Mouse (Mus musculus): ENCODE data around the gene Jade2. TPM values are rescaled to one million over a fixed set of nuclear protein-coding genes. Genes with fewer than 3 reads are reported as not detected.

Jade2 gene
- polyA plus RNA-seq, 1 experiment from 2014 or later, result 1.3 TPM

DNA sequence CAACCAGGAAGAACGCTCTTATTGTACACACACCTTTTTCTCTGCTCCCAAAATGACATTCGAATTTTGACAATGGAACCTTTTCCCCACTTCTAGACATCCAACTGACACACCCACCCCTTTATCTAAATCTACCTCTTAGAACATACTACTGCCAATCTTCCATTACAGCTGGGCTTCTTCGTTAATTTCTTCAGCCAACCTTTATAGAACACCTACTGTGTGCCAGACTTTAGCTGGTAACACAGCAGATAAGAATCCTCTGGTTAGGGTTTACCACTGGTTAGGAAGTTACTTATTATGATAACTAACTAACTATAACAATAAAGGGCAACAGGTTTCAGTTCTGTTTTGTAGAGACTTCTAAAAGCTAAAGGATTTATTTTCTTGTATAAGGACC is 9.1 kb downstream of the Jade2 start:
- WGBS, result 72% methylated on average over 3 of the region's 3 CpGs

DNA sequence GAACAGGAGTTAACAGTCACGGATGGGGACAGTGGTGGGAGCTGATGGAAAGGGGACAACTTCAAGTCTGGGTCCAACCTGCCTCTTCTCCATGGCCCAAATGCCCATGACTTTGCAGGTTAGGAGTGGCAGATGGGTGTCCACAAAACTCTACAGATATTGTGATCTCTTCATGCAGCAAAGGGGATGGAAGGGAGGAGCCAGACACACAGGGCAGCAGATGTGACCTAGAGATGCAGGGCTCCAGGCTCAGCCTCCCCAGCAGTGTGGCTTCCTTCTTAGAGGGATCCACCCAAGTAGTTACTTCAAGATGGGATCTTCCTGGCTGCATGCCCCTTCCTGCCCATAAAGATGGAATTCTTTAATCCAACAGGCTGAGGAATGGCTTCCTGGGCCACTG is 9.6 kb downstream of the Jade2 start:
- Histone ChIP-seq H3K4me2 (replicated peaks; ENCODE audit: low read depth) (no peak overlapping the region), H3K27ac (replicated peaks) (no peak overlapping the region), H3K27me3 (ENCODE audit: control insufficient read depth, insufficient read depth, low read length) (no peaks in the 10 kb centered on the region), H3K4me1 (replicated peaks; ENCODE audit: control insufficient read depth, insufficient read depth) (no peaks in the 10 kb centered on the region), H3K9ac (ENCODE audit: low read length) (no peak overlapping the region), H3K9me3 (ENCODE audit: control insufficient read depth, low read length) (no peaks in the 10 kb centered on the region), H3K36me3 (ENCODE audit: control insufficient read depth, insufficient read depth, low read length) (peaks cover 8% of the 10 kb centered on the region; the same call in 1 of the 2 replicates), H3K4me3 (ENCODE audit: low read depth, low read length) (no peak overlapping the region)
- no peak for DNase-seq (ENCODE audit: low spot score)
- ATAC-seq (ENCODE audit: low FRiP score, low TSS enrichment), result no peak
- TF ChIP-seq CTCF (IDR thresholded peaks at IDR 0.05; ENCODE audit: low read depth), result no peak
- WGBS, result 91% methylated on average over 1 of the region's 1 CpGs

More for the DNA sequence above, 9.1 kb downstream of the Jade2 start:
- Histone ChIP-seq H3K4me3 (ENCODE audit: low read depth, low read length) (no peak overlapping the region), H3K4me1 (replicated peaks; ENCODE audit: control insufficient read depth, insufficient read depth) (no peaks in the 10 kb centered on the region), H3K27me3 (ENCODE audit: control insufficient read depth, insufficient read depth, low read length) (no peaks in the 10 kb centered on the region), H3K27ac (replicated peaks) (no peak overlapping the region), H3K9ac (ENCODE audit: low read length) (no peak overlapping the region), H3K9me3 (ENCODE audit: control insufficient read depth, low read length) (no peaks in the 10 kb centered on the region), H3K36me3 (ENCODE audit: control insufficient read depth, insufficient read depth, low read length) (peaks cover 8% of the 10 kb centered on the region; the same call in 1 of the 2 replicates), H3K4me2 (replicated peaks; ENCODE audit: low read depth) (no peak overlapping the region)
- TF ChIP-seq CTCF (IDR thresholded peaks at IDR 0.05; ENCODE audit: low read depth), result no peak
- TF ChIP-seq EP300 (optimal IDR thresholded peaks at IDR 0.05), result no peak
- DNase-seq (ENCODE audit: low spot score), result no peak
- no peak for ATAC-seq (ENCODE audit: low FRiP score, low TSS enrichment)

- no peak for TF ChIP-seq CTCF (IDR thresholded peaks at IDR 0.05; ENCODE audit: low read depth)
- no peak for TF ChIP-seq EP300 (optimal IDR thresholded peaks at IDR 0.05)
- WGBS, result 89% methylated on average over 16 of the region's 16 CpGs
- no peak for ATAC-seq (ENCODE audit: low FRiP score, low TSS enrichment)
Observed at GRCm38 (mm10) chr11:51845981-51846883, 11.2 kb downstream of the Jade2 start.

GRCm38 (mm10) chr11:51844529-51845098 is 12.8 kb downstream of the Jade2 start:
- H3K27ac ChIP-seq (replicated peaks), result no peak overlapping the region
- no peak overlapping the region for H3K4me2 ChIP-seq (replicated peaks; ENCODE audit: low read depth)
- no peak for TF ChIP-seq EP300 (optimal IDR thresholded peaks at IDR 0.05)
- no peak for TF ChIP-seq CTCF (IDR thresholded peaks at IDR 0.05; ENCODE audit: low read depth)
- WGBS, result 46% methylated on average over 10 of the region's 10 CpGs
- ATAC-seq (ENCODE audit: low FRiP score, low TSS enrichment) (no peak), DNase-seq (ENCODE audit: low spot score) (no peak)
- no peaks in the 10 kb centered on the region for H3K27me3 ChIP-seq (ENCODE audit: control insufficient read depth, insufficient read depth, low read length)
- no peaks in the 10 kb centered on the region for H3K4me1 ChIP-seq (replicated peaks; ENCODE audit: control insufficient read depth, insufficient read depth)
- peaks cover 8% of the 10 kb centered on the region; the same call in 1 of the 2 replicates for H3K36me3 ChIP-seq (ENCODE audit: control insufficient read depth, insufficient read depth, low read length)
- no peak overlapping the region for H3K4me3 ChIP-seq (ENCODE audit: low read depth, low read length)
- H3K9me3 ChIP-seq (ENCODE audit: control insufficient read depth, low read length), result no peaks in the 10 kb centered on the region
- no peak overlapping the region for H3K9ac ChIP-seq (ENCODE audit: low read length)

More at GRCm38 (mm10) chr11:51845981-51846883, 11.2 kb downstream of the Jade2 start:
- H3K27me3 ChIP-seq (ENCODE audit: control insufficient read depth, insufficient read depth, low read length), result no peaks in the 10 kb centered on the region
- no peak overlapping the region for H3K4me3 ChIP-seq (ENCODE audit: low read depth, low read length)
- H3K36me3 ChIP-seq (ENCODE audit: control insufficient read depth, insufficient read depth, low read length), result peaks cover 8% of the 10 kb centered on the region; the same call in 1 of the 2 replicates
- no peaks in the 10 kb centered on the region for H3K4me1 ChIP-seq (replicated peaks; ENCODE audit: control insufficient read depth, insufficient read depth)
- H3K9me3 ChIP-seq (ENCODE audit: control insufficient read depth, low read length), result no peaks in the 10 kb centered on the region
- no peak overlapping the region for H3K4me2 ChIP-seq (replicated peaks; ENCODE audit: low read depth)
- no peak overlapping the region for H3K9ac ChIP-seq (ENCODE audit: low read length)
- no peak overlapping the region for H3K27ac ChIP-seq (replicated peaks)
- no peak for DNase-seq (ENCODE audit: low spot score)

DNA sequence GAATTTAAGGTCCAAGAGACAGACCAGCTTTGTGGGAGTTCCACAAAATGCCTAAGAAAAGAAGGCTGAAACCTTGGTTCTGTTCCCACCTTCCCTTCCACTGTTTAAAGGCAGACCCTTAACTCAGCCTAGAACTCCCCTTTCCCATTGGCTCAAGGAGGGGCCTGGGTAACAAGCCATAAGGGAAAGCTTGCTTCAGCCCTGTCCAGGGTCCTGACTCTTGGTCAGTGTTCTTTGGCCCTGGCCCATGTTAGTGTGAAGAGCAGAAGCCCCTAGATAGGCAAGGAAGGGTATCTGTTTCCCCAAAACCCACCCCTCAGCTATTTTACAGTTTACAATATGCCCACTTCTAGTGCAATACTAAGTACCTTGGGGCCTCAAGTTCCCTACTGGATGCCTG is 13.6 kb downstream of the Jade2 start:
- Histone ChIP-seq H3K9ac (ENCODE audit: low read length) (no peak overlapping the region), H3K27ac (replicated peaks) (no peak overlapping the region), H3K4me2 (replicated peaks; ENCODE audit: low read depth) (no peak overlapping the region), H3K4me1 (replicated peaks; ENCODE audit: control insufficient read depth, insufficient read depth) (no peaks in the 10 kb centered on the region), H3K27me3 (ENCODE audit: control insufficient read depth, insufficient read depth, low read length) (no peaks in the 10 kb centered on the region), H3K9me3 (ENCODE audit: control insufficient read depth, low read length) (no peaks in the 10 kb centered on the region), H3K4me3 (ENCODE audit: low read depth, low read length) (no peak overlapping the region), H3K36me3 (ENCODE audit: control insufficient read depth, insufficient read depth, low read length) (peaks cover 8% of the 10 kb centered on the region; the same call in 1 of the 2 replicates)
- DNase-seq (ENCODE audit: low spot score) (no peak), ATAC-seq (ENCODE audit: low FRiP score, low TSS enrichment) (no peak)
- TF ChIP-seq CTCF (IDR thresholded peaks at IDR 0.05; ENCODE audit: low read depth) (no peak), EP300 (optimal IDR thresholded peaks at IDR 0.05) (no peak)

DNA sequence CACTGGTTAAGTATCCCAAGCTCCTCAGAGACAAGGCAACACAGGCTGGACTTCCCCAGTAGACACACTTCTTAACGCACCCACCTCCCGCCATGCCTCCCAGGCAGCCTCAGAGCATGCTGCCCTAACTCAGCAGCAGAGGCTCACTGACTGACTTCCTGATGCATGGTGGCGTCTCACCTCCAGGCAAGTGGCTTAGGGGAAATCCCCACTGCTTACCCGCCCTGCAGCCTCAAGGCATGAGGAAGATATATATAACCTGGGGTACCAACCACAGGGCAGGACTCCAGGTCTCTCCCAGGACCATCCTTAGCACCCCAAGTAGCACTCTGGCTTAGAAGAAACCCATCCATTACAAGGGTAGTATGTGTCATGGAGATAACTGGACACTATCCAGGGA is 14.3 kb downstream of the Jade2 start:
- no peak for ATAC-seq (ENCODE audit: low FRiP score, low TSS enrichment)
- Histone ChIP-seq H3K27me3 (ENCODE audit: control insufficient read depth, insufficient read depth, low read length) (no peaks in the 10 kb centered on the region), H3K9ac (ENCODE audit: low read length) (no peak overlapping the region), H3K9me3 (ENCODE audit: control insufficient read depth, low read length) (no peaks in the 10 kb centered on the region), H3K4me3 (ENCODE audit: low read depth, low read length) (no peak overlapping the region), H3K36me3 (ENCODE audit: control insufficient read depth, insufficient read depth, low read length) (peaks cover 8% of the 10 kb centered on the region; the same call in 1 of the 2 replicates), H3K27ac (replicated peaks) (no peak overlapping the region), H3K4me1 (replicated peaks; ENCODE audit: control insufficient read depth, insufficient read depth) (no peaks in the 10 kb centered on the region), H3K4me2 (replicated peaks; ENCODE audit: low read depth) (no peak overlapping the region)
- no peak for TF ChIP-seq EP300 (optimal IDR thresholded peaks at IDR 0.05)
- TF ChIP-seq CTCF (IDR thresholded peaks at IDR 0.05; ENCODE audit: low read depth), result no peak
- no peak for DNase-seq (ENCODE audit: low spot score)
- WGBS, result 86% methylated on average over 4 of the region's 4 CpGs

All from stomach, postnatal 0 days (tissue).